Mouse (Mus musculus): ENCODE results near the gene Nudt3.
"Not testable (repeated sequence)": the region's sequence is repeated elsewhere in the genome, so short reads cannot be mapped to it uniquely, and the experiment has no call there.

Gene Nudt3

GRCm38 (mm10) chr17:27635575-27635903 is 12.2 kb upstream of the Nudt3 start:
- not testable (repeated sequence) for DNase-seq

GRCm38 (mm10) chr17:27634871-27635574 is 11.7 kb upstream of the Nudt3 start, which contains the start of gene RPS10-NUDT3:
Gene RPS10-NUDT3, minus strand, starts transcription at chr17:27635222.
- DNase-seq = peak; percentile 84 to 86

- DNase-seq = peak; percentile 71 to 91
Observed at GRCm38 (mm10) chr17:27629249-27630020, 6.1 kb upstream of the Nudt3 start.

GRCm38 (mm10) chr17:27628376-27628775 is 5.1 kb upstream of the Nudt3 start:
- DNase-seq = no peak

- DNase-seq = peak; percentile 74 to 79
Observed at GRCm38 (mm10) chr17:27627451-27627850, 4.2 kb upstream of the Nudt3 start.

- no peak for DNase-seq
Observed at GRCm38 (mm10) chr17:27626681-27627080, 3.4 kb upstream of the Nudt3 start.

- DNase-seq = no peak
Observed at GRCm38 (mm10) chr17:27625455-27626251, 2.4 kb upstream of the Nudt3 start.

- peak in 1 of 2 experiments; percentile 13 for DNase-seq
Observed at GRCm38 (mm10) chr17:27622611-27623359, 510 bp downstream of the Nudt3 start.

GRCm38 (mm10) chr17:27621705-27622531 is 1.4 kb downstream of the Nudt3 start:
- no peak for DNase-seq

- DNase-seq = no peak
Observed at GRCm38 (mm10) chr17:27621161-27621560, 2.1 kb downstream of the Nudt3 start.

- DNase-seq = no peak
Observed at GRCm38 (mm10) chr17:27615388-27615787, 7.9 kb downstream of the Nudt3 start.

- no peak for DNase-seq
Observed at GRCm38 (mm10) chr17:27613016-27613415, 10.3 kb downstream of the Nudt3 start.

GRCm38 (mm10) chr17:27611994-27612393 is 11.3 kb downstream of the Nudt3 start:
- DNase-seq = no peak

- no peak for DNase-seq
Observed at GRCm38 (mm10) chr17:27611519-27611884, 11.8 kb downstream of the Nudt3 start.

- DNase-seq = no peak
Observed at GRCm38 (mm10) chr17:27610679-27611518, 12.4 kb downstream of the Nudt3 start.

- no peak for DNase-seq
Observed at GRCm38 (mm10) chr17:27609576-27609975, 13.7 kb downstream of the Nudt3 start.

- no peak for DNase-seq
Observed at GRCm38 (mm10) chr17:27603522-27604234, 19.6 kb downstream of the Nudt3 start.

GRCm38 (mm10) chr17:27603036-27603435 is 20.3 kb downstream of the Nudt3 start:
- DNase-seq = no peak

GRCm38 (mm10) chr17:27600869-27601268 is 22.4 kb downstream of the Nudt3 start:
- no peak for DNase-seq

GRCm38 (mm10) chr17:27600286-27600685 is 23.0 kb downstream of the Nudt3 start:
- DNase-seq = no peak

Data from kidney, adult 8-10 months (tissue).